Mouse (Mus musculus) MEL (cell line): Measurements from ENCODE around the gene Gng7. TPM values are rescaled to one million over a fixed set of nuclear protein-coding genes. Genes with fewer than 3 reads are reported as not detected.

Experiments used
- DNase-seq: peaks from one replicate; pipeline ENCODE4 v3.0.0; 2011; ENCODE audit warnings: low read depth, low spot score
- H3K27ac ChIP-seq: 2 replicates; pipeline ENCODE4 v1.5.1; 2012; ENCODE audit warnings: low read depth, mild to moderate bottlenecking, control low read depth, low read length, moderate library complexity; ENCODE audit not compliant: control insufficient read depth
- H3K27me3 ChIP-seq, 2 experiments: fragments of 150-350 bp in 1 of 2; sonication (generic) in 1 of 2; 2 replicates each; pipeline ENCODE4 v1.6.1; 2012; ENCODE audit warnings: low read length in 2 of 2, mild to moderate bottlenecking in 2 of 2, improper control_type of control experiment in 1 of 2, moderate library complexity in 1 of 2; ENCODE audit not compliant: insufficient read depth in 2 of 2, control insufficient read depth in 1 of 2
- H3K36me3 ChIP-seq, 2 experiments: 2 replicates each; pipeline ENCODE4 v1.6.1; 2012 to 2014; ENCODE audit warnings: low read length in 2 of 2, improper control_type of control experiment in 1 of 2, inconsistent platforms in 1 of 2, mild to moderate bottlenecking in 1 of 2; ENCODE audit not compliant: insufficient read depth in 2 of 2, control insufficient read depth in 1 of 2
- H3K4me1 ChIP-seq, 2 experiments: fragments of 150-350 bp in 1 of 2; sonication (generic) in 1 of 2; 2 replicates each; pipeline ENCODE4 v1.6.1; 2012; ENCODE audit warnings: low read length in 2 of 2, improper control_type of control experiment in 1 of 2, mild to moderate bottlenecking in 1 of 2; ENCODE audit not compliant: insufficient read depth in 2 of 2, control insufficient read depth in 1 of 2
- H3K4me3 ChIP-seq, 2 experiments: fragments of 150-350 bp in 1 of 2; sonication (generic) in 1 of 2; 2 replicates each; pipeline ENCODE4 v1.5.1; 2012; ENCODE audit warnings: low read depth in 2 of 2, low read length in 2 of 2, mild to moderate bottlenecking in 2 of 2, moderate library complexity in 2 of 2, control low read depth in 1 of 2, improper control_type of control experiment in 1 of 2; ENCODE audit not compliant: control insufficient read depth in 1 of 2, insufficient read depth in 1 of 2
- H3K79me2 ChIP-seq: 2 replicates; pipeline ENCODE4 v1.6.1; 2012; ENCODE audit warnings: mild to moderate bottlenecking, low read length, moderate library complexity; ENCODE audit not compliant: control insufficient read depth, poor library complexity, insufficient read depth
- H3K9ac ChIP-seq: 2 replicates; pipeline ENCODE4 v1.6.1; 2012; ENCODE audit warnings: low read depth, mild to moderate bottlenecking, control low read depth, low read length, moderate library complexity; ENCODE audit not compliant: control insufficient read depth, poor library complexity, severe bottlenecking
- H3K9me3 ChIP-seq: fragments of 150-350 bp; sonication (generic); replicated peaks from 2 replicates; pipeline ENCODE4 v1.6.1; 2012; ENCODE audit warnings: mild to moderate bottlenecking, low read length, improper control_type of control experiment, moderate library complexity; ENCODE audit not compliant: insufficient read depth
- BHLHE40 ChIP-seq: IDR thresholded peaks from 2 replicates; pipeline ENCODE4 v1.6.1; 2012; ENCODE audit warnings: low read depth, mild to moderate bottlenecking, inconsistent platforms, low read length, improper control_type of control experiment, borderline replicate concordance
- CHD1 ChIP-seq: IDR thresholded peaks from 2 replicates; pipeline ENCODE4 v1.6.1; 2012; ENCODE audit warnings: low read depth, mild to moderate bottlenecking, inconsistent platforms, low read length, improper control_type of control experiment
- CHD2 ChIP-seq: IDR thresholded peaks from 2 replicates; pipeline ENCODE4 v1.6.1; 2011; ENCODE audit warnings: low read length, improper control_type of control experiment
- CTCF ChIP-seq, 3 experiments: IDR thresholded peaks in 2 of 3; conservative IDR thresholded peaks in 1 of 3; 2 replicates each; pipeline ENCODE4 v1.5.1; 2011 to 2012; ENCODE audit warnings: low read length in 3 of 3, low read depth in 2 of 3, mild to moderate bottlenecking in 2 of 3, improper control_type of control experiment in 1 of 3, inconsistent platforms in 1 of 3, mixed read lengths in 1 of 3, moderate library complexity in 1 of 3; ENCODE audit not compliant: control insufficient read depth in 1 of 3, insufficient read depth in 1 of 3, poor library complexity in 1 of 3, severe bottlenecking in 1 of 3
- E2F4 ChIP-seq: IDR thresholded peaks from 2 replicates; pipeline ENCODE4 v1.6.1; 2011; ENCODE audit warnings: low read depth, low read length, improper control_type of control experiment, borderline replicate concordance
- ETS1 ChIP-seq: IDR thresholded peaks from 2 replicates; pipeline ENCODE4 v1.6.1; 2012; ENCODE audit warnings: low read depth, mild to moderate bottlenecking, inconsistent platforms, low read length, improper control_type of control experiment, moderate library complexity
- GATA1 ChIP-seq: IDR thresholded peaks from 2 replicates; pipeline ENCODE4 v1.6.1; 2011; ENCODE audit warnings: low read depth, low read length, improper control_type of control experiment
- MAFK ChIP-seq: IDR thresholded peaks from 2 replicates; pipeline ENCODE4 v1.6.1; 2011; ENCODE audit warnings: low read depth, mild to moderate bottlenecking, low read length, improper control_type of control experiment, borderline replicate concordance
- MAX ChIP-seq: IDR thresholded peaks from 2 replicates; pipeline ENCODE4 v1.6.1; 2011; ENCODE audit warnings: low read length, improper control_type of control experiment
- MAZ ChIP-seq: IDR thresholded peaks from 2 replicates; pipeline ENCODE4 v1.6.1; 2012; ENCODE audit warnings: low read depth, mild to moderate bottlenecking, inconsistent platforms, low read length, improper control_type of control experiment
- MEF2A ChIP-seq: IDR thresholded peaks from 2 replicates; pipeline ENCODE4 v1.6.1; 2014; ENCODE audit warnings: low read depth, mild to moderate bottlenecking, inconsistent platforms, low read length, improper control_type of control experiment; ENCODE audit not compliant: poor library complexity, insufficient replicate concordance, severe bottlenecking; ENCODE audit errors: extremely low read depth
- MYB ChIP-seq: IDR thresholded peaks from 2 replicates; pipeline ENCODE4 v1.6.1; 2011; ENCODE audit warnings: mild to moderate bottlenecking, low read depth, low read length, improper control_type of control experiment
- MYC ChIP-seq: IDR thresholded peaks from 2 replicates; pipeline ENCODE4 v1.6.1; 2011; ENCODE audit warnings: low read depth, mild to moderate bottlenecking, low read length, improper control_type of control experiment, moderate library complexity
- NELFE ChIP-seq: IDR thresholded peaks from 2 replicates; pipeline ENCODE4 v1.6.1; 2011; ENCODE audit warnings: low read depth, low read length, improper control_type of control experiment
- NRF1 ChIP-seq: IDR thresholded peaks from 2 replicates; pipeline ENCODE4 v1.6.1; 2014; ENCODE audit warnings: low read depth, mild to moderate bottlenecking, inconsistent platforms, low read length, improper control_type of control experiment, moderate library complexity; ENCODE audit not compliant: poor library complexity, insufficient read depth, severe bottlenecking
- POLR2A ChIP-seq, 2 experiments: IDR thresholded peaks; 2 replicates each; pipeline ENCODE4 v1.6.1; 2011 to 2012; ENCODE audit warnings: low read length in 2 of 2, mild to moderate bottlenecking in 2 of 2, control low read depth in 1 of 2, improper control_type of control experiment in 1 of 2, low read depth in 1 of 2, moderate library complexity in 1 of 2; ENCODE audit not compliant: control insufficient read depth in 1 of 2, insufficient read depth in 1 of 2, poor library complexity in 1 of 2
- RCOR1 ChIP-seq: IDR thresholded peaks from 2 replicates; pipeline ENCODE4 v1.6.1; 2012; ENCODE audit warnings: low read depth, mild to moderate bottlenecking, inconsistent platforms, low read length, improper control_type of control experiment
- SIN3A ChIP-seq: IDR thresholded peaks from 2 replicates; pipeline ENCODE4 v1.6.1; 2012; ENCODE audit warnings: low read length, improper control_type of control experiment, inconsistent platforms
- TAL1 ChIP-seq: IDR thresholded peaks from 2 replicates; pipeline ENCODE4 v1.6.1; 2012; ENCODE audit warnings: mild to moderate bottlenecking, inconsistent platforms, low read length, moderate library complexity, mixed read lengths
- TBP ChIP-seq: IDR thresholded peaks from 2 replicates; pipeline ENCODE4 v1.8.0; 2011; ENCODE audit warnings: low read depth, low read length, improper control_type of control experiment
- TCF12 ChIP-seq: IDR thresholded peaks from 2 replicates; pipeline ENCODE4 v1.6.1; 2014; ENCODE audit warnings: low read depth, mild to moderate bottlenecking, inconsistent platforms, low read length, improper control_type of control experiment, moderate library complexity
- USF1 ChIP-seq: IDR thresholded peaks from 2 replicates; pipeline ENCODE4 v1.6.1; 2014; ENCODE audit warnings: low read depth, mild to moderate bottlenecking, inconsistent platforms, low read length, improper control_type of control experiment, moderate library complexity
- ZC3H11A ChIP-seq: IDR thresholded peaks from 2 replicates; pipeline ENCODE4 v1.6.1; 2012; ENCODE audit warnings: low read depth, mild to moderate bottlenecking, inconsistent platforms, low read length, improper control_type of control experiment
- polyA plus RNA-seq, 2 experiments: library from polyadenylated mRNA; stranded (reverse) in 1 of 2; unstranded in 1 of 2; fragments of >175 nt in 1 of 2; fragments of >200 nt in 1 of 2; gene quantifications; 2 replicates each; pipeline versions ENCODE4 v1.2.1 to v1.2.4; 2012; ENCODE audit warnings: low replicate concordance in 2 of 2, low read depth in 1 of 2; ENCODE audit not compliant: insufficient read length in 2 of 2, insufficient read depth in 1 of 2, missing spikeins in 1 of 2
- total RNA-seq: library from RNA; depleted of rRNA; stranded (reverse); fragments of 300-350 nt; gene quantifications from 2 replicates; pipeline ENCODE4 v1.2.3, GENCODE M21; 2012

Gng7 gene
- total and polyA plus RNA-seq, 3 experiments, result 1.3 to 6.2 TPM; not detected in 1

DNA sequence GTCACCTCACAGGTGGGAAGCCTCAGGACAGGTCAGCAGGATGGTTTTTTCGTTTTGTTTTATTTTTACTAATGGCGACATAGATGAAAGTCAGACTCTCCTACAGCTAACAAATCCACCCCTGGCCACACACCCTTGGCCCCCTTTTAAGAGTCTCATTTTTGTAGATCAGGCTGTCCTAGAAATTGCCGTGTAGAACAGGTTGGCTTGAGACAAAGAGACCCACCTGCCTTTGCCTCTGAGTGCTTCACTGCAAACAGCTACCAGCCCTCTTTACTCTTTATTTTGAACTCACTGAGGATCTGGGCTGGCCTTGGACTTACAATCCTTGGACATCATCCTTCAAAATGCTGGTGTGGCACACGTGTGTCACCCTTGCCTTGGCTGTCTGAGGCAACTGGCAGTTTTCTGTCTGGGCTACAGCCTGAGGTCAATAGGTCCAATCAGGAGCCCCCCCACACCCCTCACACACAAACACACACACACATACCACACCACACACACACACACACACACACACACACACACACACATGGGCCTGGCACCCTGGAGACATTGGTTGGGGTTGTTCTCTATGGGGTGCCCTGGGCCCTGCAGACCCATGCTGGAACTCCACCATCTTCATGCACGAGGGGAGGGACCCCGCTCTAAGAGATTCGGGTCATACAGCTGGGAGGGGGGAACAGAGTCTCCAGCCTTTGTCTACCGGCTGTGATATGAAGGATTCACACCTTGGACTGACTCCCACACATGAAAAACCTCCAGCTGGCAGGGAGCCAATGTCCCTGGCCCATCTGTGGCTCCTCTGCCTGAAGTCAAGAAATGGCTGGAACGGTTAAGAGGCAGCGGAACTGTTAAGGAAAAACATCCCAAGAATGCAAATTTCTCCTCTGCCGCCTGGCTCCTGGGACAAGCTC, 42.4 kb downstream of the Gng7 start (continued):
- TF ChIP-seq TCF12 (no peak), NRF1 (no peak)

DNA sequence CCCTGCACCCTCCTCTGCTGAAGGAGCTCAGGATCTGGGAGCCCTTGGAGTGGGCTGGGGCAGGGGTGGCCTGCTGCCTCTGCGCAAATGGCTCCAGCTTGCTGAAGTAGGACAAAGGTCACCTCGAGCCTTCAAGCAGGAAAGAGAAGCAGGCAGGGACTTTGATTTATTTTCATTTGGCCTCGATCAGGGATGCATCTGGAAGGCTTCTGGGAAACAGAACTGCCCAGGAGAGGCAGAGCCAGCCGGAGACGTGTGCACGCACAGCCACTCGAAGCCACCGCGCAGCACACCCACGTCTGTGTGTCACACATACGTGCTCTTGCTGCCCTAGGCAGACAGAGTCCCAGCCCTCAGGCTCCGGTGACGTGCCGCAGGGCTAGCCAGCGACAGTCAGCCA, 43.2 kb downstream of the Gng7 start:
- Histone ChIP-seq H3K36me3 (no peaks in the 10 kb centered on the region), H3K27me3 (no peaks in the 10 kb centered on the region), H3K27ac (no peak overlapping the region), H3K4me1 (no peaks in the 10 kb centered on the region), H3K4me3 (no peak overlapping the region)
- DNase-seq, result no peak
- no peak for TF ChIP-seq CHD2
- TF ChIP-seq TAL1, result no peak
- TF ChIP-seq NELFE, result no peak
- no peak for TF ChIP-seq USF1
- TF ChIP-seq E2F4, result no peak
- no peak for TF ChIP-seq MYB
- TF ChIP-seq MAZ, result no peak
- TF ChIP-seq CHD1, result no peak
- no peak for TF ChIP-seq MEF2A
- no peak for TF ChIP-seq BHLHE40
- no peak for TF ChIP-seq TCF12
- no peak for TF ChIP-seq POLR2A (IDR thresholded peaks at IDR 0.05; ENCODE audit: control insufficient read depth in 1 of 2, insufficient read depth in 1 of 2, low read depth in 1 of 2, low read length in 2 of 2, poor library complexity in 1 of 2)
- TF ChIP-seq MAFK, result no peak
- no peak for TF ChIP-seq RCOR1
- no peak for TF ChIP-seq GATA1
- TF ChIP-seq, all 39 proteins: peak for 0
- H3K79me2 ChIP-seq, result no peaks in the 10 kb centered on the region
- H3K9me3 ChIP-seq, result no peaks in the 10 kb centered on the region
- H3K9ac ChIP-seq, result no peak overlapping the region

DNA sequence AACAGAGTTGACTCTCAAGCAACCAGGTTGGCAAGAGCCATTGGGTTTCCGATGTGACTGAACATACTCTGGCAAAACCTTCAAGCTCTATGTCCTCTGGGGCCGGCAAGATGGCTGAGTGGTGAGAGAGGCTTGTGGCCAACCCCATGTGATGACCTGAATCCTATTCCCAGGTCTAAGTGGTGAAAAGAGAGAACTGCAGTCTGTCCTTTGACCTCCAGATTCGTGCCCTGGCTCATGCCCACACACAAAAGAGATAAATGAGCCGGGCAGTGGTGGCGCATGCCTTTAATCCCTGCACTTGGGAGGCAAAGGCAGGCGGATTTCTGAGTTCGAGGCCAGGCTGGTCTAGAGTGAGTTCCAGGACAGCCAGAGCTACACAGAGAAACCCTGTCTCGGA, 44.6 kb downstream of the Gng7 start:
- Histone ChIP-seq H3K9ac (no peak overlapping the region), H3K27ac (no peak overlapping the region), H3K4me3 (no peak overlapping the region), H3K4me1 (no peaks in the 10 kb centered on the region), H3K79me2 (no peaks in the 10 kb centered on the region), H3K9me3 (no peaks in the 10 kb centered on the region), H3K36me3 (no peaks in the 10 kb centered on the region), H3K27me3 (no peaks in the 10 kb centered on the region)
- DNase-seq, result no peak
- TF ChIP-seq NELFE (no peak), GATA1 (no peak), RCOR1 (no peak), MYB (no peak), CHD1 (no peak), TBP (no peak), ZC3H11A (no peak), MYC (no peak), ETS1 (no peak), TCF12 (no peak), CTCF (IDR thresholded peaks at IDR 0.05 in 2 of 3, conservative IDR thresholded peaks at IDR 0.05 in 1 of 3; ENCODE audit: control insufficient read depth in 1 of 3, insufficient read depth in 1 of 3, low read depth in 2 of 3, low read length in 3 of 3, poor library complexity in 1 of 3, severe bottlenecking in 1 of 3) (no peak), SIN3A (no peak), MAX (no peak)
